Mouse (Mus musculus): ENCODE results near the gene Cldn20. TPM values are rescaled to one million over a fixed set of nuclear protein-coding genes. Genes with fewer than 3 reads are reported as not detected.
A peak's percentile ranks its signal among the peaks of the same experiment; 100 is the strongest.

Gene Cldn20
- polyA plus RNA-seq, 1 experiment from 2014 or later = not detected

GRCm38 (mm10) chr17:3531641-3532040 lies 713 bp upstream of the Cldn20 start:
- Histone ChIP-seq H3K4me2 (no peak overlapping the region), H3K27me3 (no peaks in the 10 kb centered on the region), H3K36me3 (no peaks in the 10 kb centered on the region), H3K4me1 (replicated peaks) (0 out of 2 replicates have a peak, but pooled peaks cover 6% of the 10 kb centered on the region), H3K9ac (no peak overlapping the region), H3K9me3 (no peaks in the 10 kb centered on the region), H3K27ac (replicated peaks) (no peak overlapping the region), H3K4me3 (no peak overlapping the region)
- no peak for ATAC-seq (ENCODE audit: low read depth)
- WGBS = 82% methylated on average over 1 of the region's 1 CpGs

- Histone ChIP-seq H3K9me3 (no peaks in the 10 kb centered on the region), H3K36me3 (no peaks in the 10 kb centered on the region), H3K4me3 (no peak overlapping the region), H3K27me3 (no peaks in the 10 kb centered on the region), H3K27ac (replicated peaks) (no peak overlapping the region), H3K9ac (no peak overlapping the region), H3K4me1 (replicated peaks) (no peaks in the 10 kb centered on the region), H3K4me2 (no peak overlapping the region)
- WGBS = 28% methylated on average over 1 of the region's 1 CpGs
- no peak for ATAC-seq (ENCODE audit: low read depth)
These were observed 1.1 kb downstream of the Cldn20 start for GRCm38 (mm10) chr17:3533425-3533824.

- Histone ChIP-seq H3K4me3 (no peak overlapping the region), H3K27ac (replicated peaks) (no peak overlapping the region), H3K9ac (no peak overlapping the region), H3K36me3 (peaks cover 22% of the 10 kb centered on the region; the same call in 1 of the 2 replicates), H3K9me3 (no peaks in the 10 kb centered on the region), H3K27me3 (no peaks in the 10 kb centered on the region), H3K4me1 (replicated peaks) (no peaks in the 10 kb centered on the region), H3K4me2 (no peak overlapping the region)
- 95% methylated on average over 2 of the region's 2 CpGs for WGBS
- ATAC-seq (ENCODE audit: low read depth) = no peak
These were observed 8.0 kb downstream of the Cldn20 start for GRCm38 (mm10) chr17:3540304-3540703.

GRCm38 (mm10) chr17:3541033-3541432 lies 8.7 kb downstream of the Cldn20 start:
- no peak overlapping the region for H3K4me2 ChIP-seq

GRCm38 (mm10) chr17:3547725-3548124 lies 15.4 kb downstream of the Cldn20 start:
- no peak overlapping the region for H3K4me2 ChIP-seq
- no peaks in the 10 kb centered on the region for H3K4me1 ChIP-seq (replicated peaks)
- WGBS = 59% methylated on average over 7 of the region's 7 CpGs
- peaks cover 18% of the 10 kb centered on the region for H3K36me3 ChIP-seq
- H3K27ac ChIP-seq (replicated peaks) = no peak overlapping the region
- H3K9ac ChIP-seq = no peak overlapping the region
- ATAC-seq (ENCODE audit: low read depth) = no peak
- H3K9me3 ChIP-seq = no peaks in the 10 kb centered on the region
- H3K27me3 ChIP-seq = no peaks in the 10 kb centered on the region
- no peak overlapping the region for H3K4me3 ChIP-seq

More at GRCm38 (mm10) chr17:3541033-3541432, 8.7 kb downstream of the Cldn20 start:
- H3K27me3 ChIP-seq = no peaks in the 10 kb centered on the region
- peaks cover 22% of the 10 kb centered on the region; the same call in 1 of the 2 replicates for H3K36me3 ChIP-seq
- no peaks in the 10 kb centered on the region for H3K9me3 ChIP-seq
- 86% methylated on average over 5 of the region's 5 CpGs for WGBS
- no peaks in the 10 kb centered on the region for H3K4me1 ChIP-seq (replicated peaks)
- no peak overlapping the region for H3K27ac ChIP-seq (replicated peaks)
- no peak for ATAC-seq (ENCODE audit: low read depth)
- no peak overlapping the region for H3K4me3 ChIP-seq
- H3K9ac ChIP-seq = no peak overlapping the region

GRCm38 (mm10) chr17:3556251-3556650 lies 23.9 kb downstream of the Cldn20 start:
- Histone ChIP-seq H3K4me2 (no peak overlapping the region; the same call in 1 of the 2 replicates), H3K4me1 (replicated peaks) (peaks cover 17% of the 10 kb centered on the region), H3K9ac (no peak overlapping the region), H3K4me3 (0 out of 2 replicates have a peak overlapping the region, but pooled peaks have one; percentile 64), H3K27me3 (no peaks in the 10 kb centered on the region), H3K36me3 (peaks cover 8% of the 10 kb centered on the region), H3K27ac (replicated peaks) (no peak overlapping the region), H3K9me3 (no peaks in the 10 kb centered on the region)
- ATAC-seq (ENCODE audit: low read depth) = no peak
- WGBS = 89% methylated on average over 1 of the region's 1 CpGs

- no peaks in the 10 kb centered on the region; the same call in 1 of the 2 replicates for H3K36me3 ChIP-seq
- H3K27me3 ChIP-seq = no peaks in the 10 kb centered on the region
- H3K4me3 ChIP-seq = peak within 1 kb of the TSS; percentile 64
- no peaks in the 10 kb centered on the region for H3K9me3 ChIP-seq
- peaks cover 17% of the 10 kb centered on the region for H3K4me1 ChIP-seq (replicated peaks)
- ATAC-seq (ENCODE audit: low read depth) = peak; percentile 100
- H3K9ac ChIP-seq = peak within 1 kb of the TSS; percentile 72
- under 1% methylated on average over 60 of the region's 60 CpGs for WGBS
- H3K27ac ChIP-seq (replicated peaks) = peak within 1 kb of the TSS; percentile 92
- peak within 1 kb of the TSS; percentile 73 for H3K4me2 ChIP-seq
These were observed 25.3 kb downstream of the Cldn20 start, which contains the start of gene Tfb1m for GRCm38 (mm10) chr17:3557331-3558311. Gene Tfb1m, minus strand, starts transcription at chr17:3557781.

- H3K4me1 ChIP-seq (replicated peaks) = peaks cover 17% of the 10 kb centered on the region
- H3K4me3 ChIP-seq = peak overlapping the region; percentile 64
- no peaks in the 10 kb centered on the region for H3K27me3 ChIP-seq
- H3K36me3 ChIP-seq = no peaks in the 10 kb centered on the region; the same call in 1 of the 2 replicates
- 58% methylated on average over 9 of the region's 9 CpGs for WGBS
- 0 out of 2 replicates have a peak overlapping the region, but pooled peaks have one; percentile 27 for H3K9ac ChIP-seq
- peak overlapping the region; percentile 61 for H3K27ac ChIP-seq (replicated peaks)
- ATAC-seq (ENCODE audit: low read depth) = no peak
- H3K4me2 ChIP-seq = peak overlapping the region; percentile 73
- H3K9me3 ChIP-seq = no peaks in the 10 kb centered on the region
These were observed 26.1 kb downstream of the Cldn20 start for GRCm38 (mm10) chr17:3558356-3558870.

GRCm38 (mm10) chr17:3560534-3560933 lies 28.2 kb downstream of the Cldn20 start:
- no peak overlapping the region for H3K9ac ChIP-seq
- no peaks in the 10 kb centered on the region for H3K27me3 ChIP-seq
- H3K36me3 ChIP-seq = no peaks in the 10 kb centered on the region
- H3K9me3 ChIP-seq = no peaks in the 10 kb centered on the region
- no peak overlapping the region for H3K4me2 ChIP-seq
- H3K4me3 ChIP-seq = no peak overlapping the region
- H3K27ac ChIP-seq (replicated peaks) = no peak overlapping the region
- 80% methylated on average over 3 of the region's 3 CpGs for WGBS
- H3K4me1 ChIP-seq (replicated peaks) = peaks cover 17% of the 10 kb centered on the region
- no peak for ATAC-seq (ENCODE audit: low read depth)

GRCm38 (mm10) chr17:3562405-3562804 lies 30.1 kb downstream of the Cldn20 start:
- Histone ChIP-seq H3K36me3 (no peaks in the 10 kb centered on the region), H3K4me1 (replicated peaks) (peaks cover 8% of the 10 kb centered on the region), H3K9ac (no peak overlapping the region), H3K4me3 (no peak overlapping the region), H3K27ac (replicated peaks) (no peak overlapping the region), H3K27me3 (no peaks in the 10 kb centered on the region), H3K4me2 (no peak overlapping the region), H3K9me3 (no peaks in the 10 kb centered on the region)
- no peak for ATAC-seq (ENCODE audit: low read depth)
- WGBS = 62% methylated on average over 8 of the region's 8 CpGs

- no peak overlapping the region for H3K4me3 ChIP-seq
- no peaks in the 10 kb centered on the region for H3K9me3 ChIP-seq
- H3K27ac ChIP-seq (replicated peaks) = no peak overlapping the region
- WGBS = 4% methylated on average over 12 of the region's 12 CpGs
- no peak for ATAC-seq (ENCODE audit: low read depth)
- H3K9ac ChIP-seq = no peak overlapping the region
- H3K4me2 ChIP-seq = 0 out of 2 replicates have a peak overlapping the region, but pooled peaks have one; percentile 32
- no peaks in the 10 kb centered on the region for H3K36me3 ChIP-seq
- H3K27me3 ChIP-seq = no peaks in the 10 kb centered on the region
- H3K4me1 ChIP-seq (replicated peaks) = 0 out of 2 replicates have a peak, but pooled peaks cover 2% of the 10 kb centered on the region
These were observed 38.5 kb downstream of the Cldn20 start for GRCm38 (mm10) chr17:3570876-3571275.
